Mouse (Mus musculus) intestine, embryonic 14.5 days (tissue): ENCODE measurements around the gene Irf2bp2. TPM values are rescaled to one million over a fixed set of nuclear protein-coding genes. Genes with fewer than 3 reads are reported as not detected.

Experiments used
- ATAC-seq: fragments of 200-750 bp; cut with Nextera tagmentation; replicated peaks from 2 replicates; pipeline ENCODE4 v1.8.0; 2017; ENCODE audit warnings: low read depth, moderate number of reproducible peaks, moderate TSS enrichment, moderate library complexity; ENCODE audit not compliant: low FRiP score, low TSS enrichment
- DNase-seq: peaks from one replicate; pipeline ENCODE4 v3.0.0-alpha.2; 2018; ENCODE audit warnings: low spot score
- H3K27ac ChIP-seq: fragments of 300-500 bp; sonication (generic); 2 replicates; pipeline ENCODE4 v1.5.1; 2014; ENCODE audit warnings: low read depth, mild to moderate bottlenecking, control low read depth
- H3K27me3 ChIP-seq: fragments of 300-500 bp; sonication (generic); replicated peaks from 2 replicates; pipeline ENCODE4 v1.6.1; 2014; ENCODE audit warnings: low read length, control low read depth; ENCODE audit not compliant: control insufficient read depth, insufficient read depth
- H3K36me3 ChIP-seq: fragments of 300-500 bp; sonication (generic); 2 replicates; pipeline ENCODE4 v1.6.1; 2014; ENCODE audit warnings: low read length, control low read depth; ENCODE audit not compliant: control insufficient read depth, insufficient read depth
- H3K4me1 ChIP-seq: fragments of 300-500 bp; sonication (generic); replicated peaks from 2 replicates; pipeline ENCODE4 v1.6.1; 2014; ENCODE audit warnings: low read length, control low read depth, mixed read lengths; ENCODE audit not compliant: control insufficient read depth, insufficient read depth
- H3K4me2 ChIP-seq: fragments of 300-500 bp; sonication (generic); 2 replicates; pipeline ENCODE4 v1.6.1; 2014; ENCODE audit warnings: low read length
- H3K4me3 ChIP-seq: fragments of 300-500 bp; sonication (generic); 2 replicates; pipeline ENCODE4 v1.5.1; 2014; ENCODE audit warnings: low read depth, low read length, control low read depth, mixed read lengths
- H3K9ac ChIP-seq: fragments of 300-500 bp; sonication (generic); 2 replicates; pipeline ENCODE4 v1.6.1; 2014; ENCODE audit warnings: mild to moderate bottlenecking, low read length
- H3K9me3 ChIP-seq: fragments of 300-500 bp; sonication (generic); 2 replicates; pipeline ENCODE4 v1.6.1; 2016; ENCODE audit warnings: low read length, control low read depth; ENCODE audit not compliant: control insufficient read depth
- WGBS: fragments of 180-500 bp; shearing (Covaris S2); extraction: QIAGEN DNeasy Blood & Tissue Kit; methylation state at CpG from one replicate; pipeline ENCODE4 v1.1.7; 2014; 5-methylcytosine and 5-hydroxymethylcytosine counted together
- polyA plus RNA-seq: library from polyadenylated mRNA; unstranded; fragments of >200 nt; fragmentation: Nextera tagmentation; extraction: Ambion mirVana; gene quantifications from 2 replicates; pipeline ENCODE4 v1.2.1, GENCODE M21; 2014

The Irf2bp2 gene
- 11.3 and 11.5 TPM in 2 replicates for polyA plus RNA-seq

- Histone ChIP-seq H3K4me1 (peaks cover 35% of the 10 kb centered on the region), H3K4me3 (peak within 1 kb of the TSS; percentile 100), H3K27ac (peak within 1 kb of the TSS; percentile 99), H3K36me3 (peaks cover 29% of the 10 kb centered on the region), H3K9me3 (no peaks in the 10 kb centered on the region), H3K4me2 (peak within 1 kb of the TSS; percentile 95), H3K9ac (peak within 1 kb of the TSS; percentile 100), H3K27me3 (no peaks in the 10 kb centered on the region)
- WGBS, result under 1% methylated on average over 33 of the region's 56 CpGs
- peak; percentile 95 for DNase-seq
- ATAC-seq, result peak; percentile 74
Measured at GRCm38 (mm10) chr8:126593889-126594480, at the start of gene Irf2bp2. TSS of gene Irf2bp2 (minus strand) at chr8:126593986.

DNA sequence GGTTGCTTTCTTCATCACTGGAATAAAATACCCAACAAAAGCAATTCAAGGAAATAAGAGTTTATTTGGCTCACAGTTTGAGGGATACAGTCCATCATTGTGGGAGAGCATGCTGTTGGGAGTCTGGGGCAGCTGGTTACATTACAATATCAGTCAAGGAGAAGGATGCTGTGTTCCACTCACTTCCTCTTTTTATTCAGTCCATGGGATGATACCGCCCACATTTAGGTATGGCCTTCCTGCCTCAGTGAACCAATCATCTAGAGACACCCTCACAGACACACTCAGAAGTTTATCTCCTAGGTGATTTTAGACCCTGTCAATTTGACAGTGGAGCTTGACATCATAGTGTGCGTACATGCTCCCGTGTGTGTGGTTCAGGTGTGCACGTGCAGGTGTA lies 48.9 kb upstream of the Irf2bp2 start:
- 0 out of 2 replicates have a peak, but pooled peaks cover 6% of the 10 kb centered on the region for H3K4me1 ChIP-seq
- H3K4me3 ChIP-seq, result no peak overlapping the region
- peaks cover 4% of the 10 kb centered on the region for H3K9me3 ChIP-seq
- no peak overlapping the region for H3K27ac ChIP-seq
- no peak overlapping the region for H3K9ac ChIP-seq
- H3K36me3 ChIP-seq, result no peaks in the 10 kb centered on the region
- ATAC-seq (no peak), DNase-seq (no peak)
- no peaks in the 10 kb centered on the region for H3K27me3 ChIP-seq
- H3K4me2 ChIP-seq, result no peak overlapping the region
- 95% methylated on average over 4 of the region's 4 CpGs for WGBS

DNA sequence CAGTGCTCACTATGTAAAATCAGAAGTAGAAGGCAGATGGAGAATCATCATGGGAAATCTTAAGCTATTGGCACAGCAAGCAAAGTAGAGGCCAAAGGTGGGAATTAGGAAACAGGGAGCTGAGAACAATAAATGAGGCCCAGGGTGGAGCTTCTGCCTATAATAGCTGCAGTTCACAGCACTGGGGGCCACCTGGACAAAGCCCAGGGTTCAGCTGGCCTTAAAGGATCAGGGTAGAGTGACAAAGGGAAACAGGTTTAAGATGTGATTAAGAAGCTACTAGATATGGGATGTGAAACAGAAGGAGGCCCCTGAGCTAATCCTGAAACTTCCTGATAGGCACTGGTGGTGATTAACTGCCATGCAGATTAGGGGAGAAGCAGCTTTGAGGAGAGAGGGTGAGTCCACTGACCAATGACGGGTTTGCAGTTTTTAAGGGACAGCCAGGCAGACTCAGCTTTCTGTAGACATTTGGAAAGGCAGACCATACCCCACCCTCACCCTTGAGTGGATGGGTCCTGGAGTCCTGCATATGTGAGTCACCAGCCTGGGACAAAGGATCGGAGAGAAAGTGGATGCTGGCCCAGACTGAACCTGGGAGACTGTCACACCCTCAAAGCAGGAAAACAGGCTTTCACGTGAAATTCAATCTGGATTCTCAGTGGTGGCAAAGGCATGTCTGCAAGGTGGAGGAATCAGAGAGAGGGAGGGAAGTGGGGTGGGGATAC lies 47.9 kb upstream of the Irf2bp2 start:
- H3K9me3 ChIP-seq, result peaks cover 4% of the 10 kb centered on the region
- H3K4me2 ChIP-seq, result no peak overlapping the region
- no peak overlapping the region for H3K4me3 ChIP-seq
- WGBS, result 74% methylated on average over 3 of the region's 3 CpGs
- no peak overlapping the region for H3K27ac ChIP-seq
- no peaks in the 10 kb centered on the region for H3K36me3 ChIP-seq
- DNase-seq (no peak), ATAC-seq (no peak)
- H3K9ac ChIP-seq, result no peak overlapping the region
- H3K27me3 ChIP-seq, result no peaks in the 10 kb centered on the region
- H3K4me1 ChIP-seq, result 0 out of 2 replicates have a peak, but pooled peaks cover 3% of the 10 kb centered on the region

- H3K9ac ChIP-seq, result no peak overlapping the region
- WGBS, result 81% methylated on average over 3 of the region's 3 CpGs
- no peak overlapping the region for H3K4me2 ChIP-seq
- no peak overlapping the region for H3K27ac ChIP-seq
- DNase-seq (no peak), ATAC-seq (no peak)
- peaks cover 3% of the 10 kb centered on the region; the same call in 1 of the 2 replicates for H3K4me1 ChIP-seq
- H3K36me3 ChIP-seq, result no peaks in the 10 kb centered on the region
- peaks cover 4% of the 10 kb centered on the region for H3K9me3 ChIP-seq
- H3K27me3 ChIP-seq, result no peaks in the 10 kb centered on the region
- H3K4me3 ChIP-seq, result no peak overlapping the region
Measured at GRCm38 (mm10) chr8:126639161-126639560, 45.4 kb upstream of the Irf2bp2 start.

GRCm38 (mm10) chr8:126638027-126638426 lies 44.2 kb upstream of the Irf2bp2 start:
- 67% methylated on average over 8 of the region's 8 CpGs for WGBS

DNA sequence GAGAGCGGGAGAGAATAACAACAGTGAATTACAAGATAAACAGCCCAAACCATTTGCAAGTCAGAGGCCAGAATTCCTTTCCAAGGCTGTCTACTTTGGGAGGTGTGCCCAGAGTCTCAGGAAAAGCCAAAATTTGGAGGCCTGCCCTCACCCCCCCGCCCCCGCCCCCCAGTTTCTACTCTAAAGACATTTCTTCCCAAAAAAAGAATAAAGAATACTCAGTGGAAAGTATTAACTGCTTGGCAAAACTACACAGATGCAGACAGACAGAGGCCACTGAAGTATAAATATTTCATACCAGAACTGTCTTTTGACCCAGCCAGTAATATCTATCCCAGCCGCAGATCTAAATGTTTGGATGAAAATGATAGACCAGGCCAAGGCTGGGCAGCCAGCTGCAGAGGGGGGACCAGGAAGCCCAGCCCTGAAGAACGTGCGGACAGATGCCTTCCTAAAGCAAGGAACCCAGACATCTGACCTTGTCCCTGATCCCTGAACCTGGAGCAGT lies 40.8 kb upstream of the Irf2bp2 start:
- Histone ChIP-seq H3K9ac (no peak overlapping the region), H3K27me3 (no peaks in the 10 kb centered on the region), H3K9me3 (peaks cover 13% of the 10 kb centered on the region), H3K4me3 (no peak overlapping the region), H3K4me1 (peaks cover 3% of the 10 kb centered on the region; the same call in 1 of the 2 replicates), H3K27ac (peak overlapping the region; percentile 77), H3K4me2 (no peak overlapping the region), H3K36me3 (no peaks in the 10 kb centered on the region)
- 40% methylated on average over 6 of the region's 6 CpGs for WGBS
- DNase-seq (no peak), ATAC-seq (no peak)

More at GRCm38 (mm10) chr8:126638027-126638426, 44.2 kb upstream of the Irf2bp2 start:
- no peaks in the 10 kb centered on the region for H3K27me3 ChIP-seq
- ATAC-seq, result no peak
- H3K36me3 ChIP-seq, result no peaks in the 10 kb centered on the region
- H3K4me1 ChIP-seq, result peaks cover 3% of the 10 kb centered on the region; the same call in 1 of the 2 replicates
- no peak overlapping the region for H3K9ac ChIP-seq
- DNase-seq, result no peak
- H3K9me3 ChIP-seq, result peaks cover 4% of the 10 kb centered on the region
- H3K4me2 ChIP-seq, result no peak overlapping the region
- H3K4me3 ChIP-seq, result no peak overlapping the region
- no peak overlapping the region for H3K27ac ChIP-seq

DNA sequence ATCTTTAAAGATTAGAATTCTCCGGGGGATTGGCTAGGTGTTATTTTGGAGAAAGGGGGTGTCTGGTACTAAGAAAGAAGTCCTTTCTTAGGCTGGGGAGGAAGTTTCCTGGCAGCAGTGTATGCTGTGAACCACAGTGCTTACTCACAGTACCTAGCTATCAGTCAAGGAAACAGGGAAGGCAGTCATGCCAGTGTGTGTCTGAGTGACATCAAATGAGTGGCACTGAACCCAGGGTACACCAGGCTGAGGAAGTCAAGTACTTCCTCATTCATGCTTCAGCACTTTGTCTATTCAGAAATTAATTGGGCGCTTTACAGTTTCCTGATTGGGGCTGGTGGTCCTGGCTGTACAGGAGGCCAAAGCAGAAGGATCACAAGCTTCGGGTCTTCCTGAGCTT lies 34.8 kb upstream of the Irf2bp2 start:
- no peak overlapping the region for H3K27ac ChIP-seq
- WGBS, result 93% methylated on average over 3 of the region's 3 CpGs
- H3K4me3 ChIP-seq, result no peak overlapping the region
- H3K4me2 ChIP-seq, result no peak overlapping the region
- H3K9ac ChIP-seq, result no peak overlapping the region
- DNase-seq, result no peak
- no peaks in the 10 kb centered on the region for H3K36me3 ChIP-seq
- H3K27me3 ChIP-seq, result no peaks in the 10 kb centered on the region
- no peaks in the 10 kb centered on the region for H3K4me1 ChIP-seq
- peaks cover 15% of the 10 kb centered on the region for H3K9me3 ChIP-seq
- no peak for ATAC-seq

GRCm38 (mm10) chr8:126626415-126626814 lies 32.6 kb upstream of the Irf2bp2 start:
- peaks cover 15% of the 10 kb centered on the region for H3K9me3 ChIP-seq
- 81% methylated on average over 11 of the region's 11 CpGs for WGBS
- H3K4me2 ChIP-seq, result no peak overlapping the region
- H3K4me1 ChIP-seq, result no peaks in the 10 kb centered on the region
- ATAC-seq (no peak), DNase-seq (no peak)
- no peaks in the 10 kb centered on the region for H3K27me3 ChIP-seq
- H3K27ac ChIP-seq, result no peak overlapping the region
- H3K36me3 ChIP-seq, result no peaks in the 10 kb centered on the region
- H3K4me3 ChIP-seq, result no peak overlapping the region
- H3K9ac ChIP-seq, result no peak overlapping the region
